Mouse (Mus musculus): Measurements from ENCODE around the gene Tmed2.

- no peak for TF ChIP-seq CTCF (IDR thresholded peaks at IDR 0.05; ENCODE audit: borderline replicate concordance, extremely low read depth, insufficient read depth, insufficient read length)
- no peak for TF ChIP-seq POLR2A (IDR thresholded peaks at IDR 0.05; ENCODE audit: borderline replicate concordance, extremely low read depth, insufficient read depth, insufficient read length, poor library complexity, severe bottlenecking)
These were observed 1.1 kb downstream of the Tmed2 start for GRCm38 (mm10) chr5:124541602-124541973.

All from brain, embryonic 14.5 days (tissue).